Mouse (Mus musculus) B cell, adult 2 months (primary cell): ENCODE results near the gene Ppp1cc.

Experiments
- DNase-seq, 2 experiments: peaks; one replicate each; pipeline ENCODE4 v3.0.0; 2022

Gene Ppp1cc

GRCm38 (mm10) chr5:122218109-122218905 is 60.2 kb downstream of the Ppp1cc start:
- peak; percentile 50 to 55 for DNase-seq

DNA sequence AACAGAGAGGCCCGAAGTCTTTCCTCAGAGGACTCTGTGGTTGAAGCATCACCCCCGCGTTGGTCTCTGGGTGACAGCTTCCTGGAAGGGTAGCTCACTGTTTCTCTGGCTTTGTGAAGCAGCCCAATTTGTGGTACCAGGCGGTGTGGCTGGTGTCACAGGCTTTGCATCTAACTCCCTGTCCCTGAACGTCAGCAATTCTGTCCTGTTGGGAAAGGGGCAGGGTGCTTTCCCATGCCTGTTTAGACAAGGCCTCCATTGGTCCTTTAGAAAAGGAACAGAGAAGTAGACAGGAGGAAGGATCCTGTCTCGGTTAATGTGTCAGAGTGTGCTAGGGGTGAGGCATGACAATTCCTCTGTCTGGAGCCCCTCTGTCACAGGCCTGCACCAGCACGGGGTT is 60.9 kb downstream of the Ppp1cc start:
- DNase-seq = peak; percentile 71 to 73

DNA sequence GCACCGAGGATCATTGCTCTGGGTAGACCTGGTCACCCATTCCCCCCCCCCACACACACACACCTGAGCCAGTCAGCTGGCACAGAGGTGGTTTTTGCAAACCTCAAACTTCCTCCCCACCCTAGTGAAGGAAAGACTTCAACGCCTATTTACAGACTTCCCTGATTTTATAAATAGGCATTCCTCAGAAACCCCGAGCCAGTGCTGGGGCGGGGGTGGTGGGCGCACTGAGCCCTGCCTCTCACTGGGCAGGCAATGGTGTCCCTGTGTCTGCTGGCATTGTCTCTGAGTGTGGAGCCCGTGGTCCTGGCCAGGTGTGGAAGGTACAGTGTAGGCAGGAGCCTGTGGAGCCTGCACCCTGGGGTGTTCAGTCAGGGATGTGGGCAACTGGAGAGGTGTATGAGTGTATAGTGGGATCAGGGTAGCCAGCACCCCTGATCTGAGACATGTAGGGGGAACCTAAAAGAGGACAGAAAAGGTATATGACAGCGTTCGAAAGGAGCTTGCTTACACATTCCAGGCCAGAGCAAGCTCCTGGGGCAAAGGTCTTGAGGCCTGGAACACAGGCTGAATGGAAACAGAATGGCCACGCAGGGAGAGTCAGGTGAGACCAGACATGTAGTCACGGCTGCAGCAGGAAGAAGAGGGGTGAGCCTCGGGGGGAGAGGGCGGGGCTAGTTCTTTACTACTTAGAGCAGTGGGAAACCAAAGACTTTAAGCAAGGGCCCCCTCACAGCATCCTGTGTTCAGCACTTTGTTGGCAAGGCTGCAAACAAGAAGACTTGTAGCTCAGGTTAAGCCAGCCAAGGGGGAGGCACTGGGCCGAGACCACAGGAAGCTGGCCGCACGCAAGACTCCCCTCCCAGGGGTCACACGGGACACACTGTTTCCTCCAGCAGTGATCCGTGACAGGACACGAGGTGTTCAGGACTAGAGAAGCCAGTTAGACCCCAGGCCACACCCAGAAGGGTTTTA is 61.9 kb downstream of the Ppp1cc start:
- DNase-seq = peak; percentile 92 to 96

- no peak for DNase-seq
These were observed 63.0 kb downstream of the Ppp1cc start for GRCm38 (mm10) chr5:122221085-122221484.

DNA sequence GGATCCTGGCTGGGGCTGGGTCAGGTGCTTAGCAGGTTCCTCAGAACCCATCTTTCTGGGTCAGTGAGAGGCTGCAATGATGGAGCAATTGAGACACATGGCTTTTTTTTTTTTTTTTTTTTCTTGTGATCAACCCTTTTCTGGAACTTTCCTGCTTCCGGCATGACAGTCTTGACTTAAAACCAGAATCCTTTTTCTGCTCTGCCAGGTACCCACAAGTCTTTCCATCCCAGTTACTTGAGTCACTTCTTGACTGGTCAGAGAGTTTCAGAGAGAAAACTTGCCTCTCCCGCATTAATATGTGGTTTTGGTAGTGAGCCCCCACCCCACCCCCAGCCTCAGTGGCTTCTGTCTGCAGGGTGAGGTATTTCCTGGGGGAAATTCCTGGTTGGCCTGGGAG is 66.2 kb downstream of the Ppp1cc start:
- DNase-seq = no peak
